Mouse (Mus musculus) limb, embryonic 10.5 days (tissue): ENCODE results near the gene Slc7a7. TPM values are rescaled to one million over a fixed set of nuclear protein-coding genes. Genes with fewer than 3 reads are reported as not detected.
A peak's percentile ranks its signal among the peaks of the same experiment; 100 is the strongest.

Source experiments
- DNase-seq: peaks from one replicate; pipeline ENCODE4 v3.0.0-alpha.2; 2017; ENCODE audit warnings: low spot score
- H3K27ac ChIP-seq: fragments of 300-500 bp; sonication (generic); 2 replicates; pipeline ENCODE4 v1.5.1; 2016; ENCODE audit warnings: mild to moderate bottlenecking
- H3K27me3 ChIP-seq: fragments of 300-500 bp; sonication (generic); 2 replicates; pipeline ENCODE4 v1.6.1; 2016; ENCODE audit warnings: low read depth, mild to moderate bottlenecking; ENCODE audit not compliant: poor library complexity, severe bottlenecking
- H3K36me3 ChIP-seq: fragments of 300-500 bp; sonication (generic); 2 replicates; pipeline ENCODE4 v1.6.1; 2016; ENCODE audit warnings: mild to moderate bottlenecking, moderate library complexity
- H3K4me1 ChIP-seq: fragments of 300-500 bp; sonication (generic); 2 replicates; pipeline ENCODE4 v1.6.1; 2016
- H3K4me3 ChIP-seq: fragments of 300-500 bp; sonication (generic); 2 replicates; pipeline ENCODE4 v1.5.1; 2016; ENCODE audit warnings: mild to moderate bottlenecking, moderate library complexity
- H3K9me3 ChIP-seq: fragments of 300-500 bp; sonication (generic); replicated peaks from 2 replicates; pipeline ENCODE4 v1.6.1; 2016; ENCODE audit warnings: mild to moderate bottlenecking
- WGBS: fragments of 180-500 bp; shearing (Covaris S2); methylation state at CpG from one replicate; pipeline ENCODE4 v1.1.7; 2016; 5-methylcytosine and 5-hydroxymethylcytosine counted together
- polyA plus RNA-seq: library from polyadenylated mRNA; unstranded; fragments of >200 nt; fragmentation: Nextera tagmentation; extraction: Ambion mirVana; gene quantifications from 2 replicates; pipeline ENCODE4 v1.2.1, GENCODE M21; 2016

Gene Slc7a7
- polyA plus RNA-seq, result 2.3 and 3.1 TPM in 2 replicates

- no peaks in the 10 kb centered on the region for H3K36me3 ChIP-seq
- H3K27ac ChIP-seq, result peak within 1 kb of the TSS; percentile 38; the same call in 1 of the 2 replicates
- 6% methylated on average over 19 of the region's 19 CpGs for WGBS
- H3K4me3 ChIP-seq, result peak within 1 kb of the TSS; percentile 34
- peaks cover 40% of the 10 kb centered on the region for H3K4me1 ChIP-seq
- DNase-seq, result peak; percentile 58
- no peaks in the 10 kb centered on the region for H3K9me3 ChIP-seq
- H3K27me3 ChIP-seq, result peaks cover 19% of the 10 kb centered on the region
Observed at GRCm38 (mm10) chr14:54417623-54418081, at the start of gene Slc7a7. Gene Slc7a7, minus strand, starts transcription at chr14:54417780.

- H3K4me1 ChIP-seq, result peaks cover 19% of the 10 kb centered on the region
- no peaks in the 10 kb centered on the region for H3K9me3 ChIP-seq
- peak overlapping the region; percentile 86 for H3K4me3 ChIP-seq
- H3K27ac ChIP-seq, result peak overlapping the region; percentile 86
- no peaks in the 10 kb centered on the region for H3K27me3 ChIP-seq
- peaks cover 23% of the 10 kb centered on the region for H3K36me3 ChIP-seq
- WGBS, result under 1% methylated on average over 57 of the region's 57 CpGs
- DNase-seq, result peak; percentile 76
Observed at GRCm38 (mm10) chr14:54464293-54465005, 46.9 kb upstream of the Slc7a7 start.

GRCm38 (mm10) chr14:54463959-54464292 is 46.3 kb upstream of the Slc7a7 start, which contains the start of gene Lrp10:
Gene Lrp10, plus strand, starts transcription at chr14:54464137.
- Histone ChIP-seq H3K4me3 (peak within 1 kb of the TSS; percentile 86), H3K36me3 (peaks cover 18% of the 10 kb centered on the region), H3K4me1 (peaks cover 19% of the 10 kb centered on the region), H3K9me3 (no peaks in the 10 kb centered on the region), H3K27ac (peak within 1 kb of the TSS; percentile 86), H3K27me3 (no peaks in the 10 kb centered on the region)
- DNase-seq, result peak; percentile 93
- WGBS, result under 1% methylated on average over 35 of the region's 35 CpGs

GRCm38 (mm10) chr14:54463108-54463958 is 45.8 kb upstream of the Slc7a7 start:
- peaks cover 19% of the 10 kb centered on the region for H3K4me1 ChIP-seq
- H3K4me3 ChIP-seq, result peak overlapping the region; percentile 86
- peak overlapping the region; percentile 86; the same call in 1 of the 2 replicates for H3K27ac ChIP-seq
- 18% methylated on average over 12 of the region's 12 CpGs for WGBS
- no peaks in the 10 kb centered on the region for H3K27me3 ChIP-seq
- H3K36me3 ChIP-seq, result peaks cover 12% of the 10 kb centered on the region
- H3K9me3 ChIP-seq, result no peaks in the 10 kb centered on the region
- DNase-seq, result no peak

- no peak for DNase-seq
Observed at GRCm38 (mm10) chr14:54462146-54462545, 44.6 kb upstream of the Slc7a7 start.

GRCm38 (mm10) chr14:54457907-54458569 is 40.5 kb upstream of the Slc7a7 start:
- H3K27me3 ChIP-seq, result no peaks in the 10 kb centered on the region
- WGBS, result 90% methylated on average over 14 of the region's 14 CpGs
- H3K4me1 ChIP-seq, result no peaks in the 10 kb centered on the region
- DNase-seq, result no peak
- H3K27ac ChIP-seq, result no peak overlapping the region
- no peaks in the 10 kb centered on the region for H3K36me3 ChIP-seq
- no peak overlapping the region for H3K4me3 ChIP-seq
- H3K9me3 ChIP-seq, result no peaks in the 10 kb centered on the region

More at GRCm38 (mm10) chr14:54462146-54462545, 44.6 kb upstream of the Slc7a7 start:
- no peaks in the 10 kb centered on the region for H3K27me3 ChIP-seq
- H3K4me1 ChIP-seq, result peaks cover 12% of the 10 kb centered on the region
- H3K27ac ChIP-seq, result no peak overlapping the region
- WGBS, result 74% methylated on average over 4 of the region's 4 CpGs
- H3K9me3 ChIP-seq, result no peaks in the 10 kb centered on the region
- H3K36me3 ChIP-seq, result no peaks in the 10 kb centered on the region
- H3K4me3 ChIP-seq, result no peak overlapping the region

- no peak overlapping the region for H3K27ac ChIP-seq
- WGBS, result 87% methylated on average over 11 of the region's 11 CpGs
- H3K36me3 ChIP-seq, result no peaks in the 10 kb centered on the region
- H3K4me3 ChIP-seq, result no peak overlapping the region
- H3K4me1 ChIP-seq, result no peaks in the 10 kb centered on the region
- DNase-seq, result no peak
- no peaks in the 10 kb centered on the region for H3K9me3 ChIP-seq
- 0 out of 2 replicates have a peak, but pooled peaks cover 4% of the 10 kb centered on the region for H3K27me3 ChIP-seq
Observed at GRCm38 (mm10) chr14:54454669-54455528, 37.3 kb upstream of the Slc7a7 start.

GRCm38 (mm10) chr14:54453566-54453965 is 36.0 kb upstream of the Slc7a7 start:
- Histone ChIP-seq H3K27ac (no peak overlapping the region), H3K36me3 (no peaks in the 10 kb centered on the region), H3K4me3 (no peak overlapping the region), H3K9me3 (no peaks in the 10 kb centered on the region), H3K4me1 (peaks cover 6% of the 10 kb centered on the region), H3K27me3 (0 out of 2 replicates have a peak, but pooled peaks cover 4% of the 10 kb centered on the region)
- WGBS, result 91% methylated on average over 9 of the region's 9 CpGs
- DNase-seq, result no peak

GRCm38 (mm10) chr14:54445476-54445875 is 27.9 kb upstream of the Slc7a7 start:
- Histone ChIP-seq H3K27me3 (no peaks in the 10 kb centered on the region), H3K9me3 (no peaks in the 10 kb centered on the region), H3K4me1 (peaks cover 34% of the 10 kb centered on the region), H3K36me3 (peaks cover 14% of the 10 kb centered on the region), H3K4me3 (no peak overlapping the region), H3K27ac (0 out of 2 replicates have a peak overlapping the region, but pooled peaks have one; percentile 47)
- WGBS, result 73% methylated on average over 3 of the region's 3 CpGs
- no peak for DNase-seq

- H3K9me3 ChIP-seq, result no peaks in the 10 kb centered on the region
- H3K27ac ChIP-seq, result peak overlapping the region; percentile 82
- 55% methylated on average over 15 of the region's 15 CpGs for WGBS
- H3K36me3 ChIP-seq, result peaks cover 29% of the 10 kb centered on the region
- no peak for DNase-seq
- no peaks in the 10 kb centered on the region for H3K27me3 ChIP-seq
- no peak overlapping the region for H3K4me3 ChIP-seq
- peaks cover 32% of the 10 kb centered on the region for H3K4me1 ChIP-seq
Observed at GRCm38 (mm10) chr14:54443712-54444618, 26.4 kb upstream of the Slc7a7 start.

- Histone ChIP-seq H3K4me3 (peak overlapping the region; percentile 29), H3K27ac (peak overlapping the region; percentile 82), H3K36me3 (peaks cover 37% of the 10 kb centered on the region), H3K9me3 (no peaks in the 10 kb centered on the region), H3K4me1 (peaks cover 30% of the 10 kb centered on the region), H3K27me3 (no peaks in the 10 kb centered on the region)
- 11% methylated on average over 3 of the region's 3 CpGs for WGBS
- peak; percentile 67 for DNase-seq
Observed at GRCm38 (mm10) chr14:54443196-54443595, 25.6 kb upstream of the Slc7a7 start.
